Mouse (Mus musculus): ENCODE results near the gene Shank2.
A peak's percentile ranks its signal among the peaks of the same experiment; 100 is the strongest.

DNA sequence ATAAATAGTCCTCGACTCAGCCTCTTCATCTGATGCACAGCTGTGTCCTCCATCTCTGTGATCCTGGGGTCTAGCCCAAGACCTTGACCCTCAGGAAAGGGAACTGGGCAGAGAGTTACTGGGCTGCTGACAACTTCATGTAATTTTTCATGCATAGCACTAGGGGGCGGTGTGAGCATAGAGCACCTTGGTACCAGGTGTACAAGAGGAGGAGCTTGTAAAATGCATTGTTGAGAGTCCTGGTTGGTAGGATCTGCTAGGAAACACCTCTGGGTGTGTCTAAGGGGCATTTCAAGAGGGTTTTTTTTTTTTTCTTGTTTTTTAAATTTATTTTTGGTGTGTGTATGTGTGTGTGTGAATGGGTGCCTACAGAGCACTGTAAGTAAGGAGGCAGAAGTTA is 95.6 kb downstream of the Shank2 start:
- TF ChIP-seq CTCF (IDR thresholded peaks at IDR 0.05; ENCODE audit: low read depth) (peak; percentile 74), EP300 (IDR thresholded peaks at IDR 0.05; ENCODE audit: low read depth) (no peak)
